Mouse (Mus musculus) stomach, postnatal 0 days (tissue): ENCODE results near the gene Sipa1l1. TPM values are rescaled to one million over a fixed set of nuclear protein-coding genes. Genes with fewer than 3 reads are reported as not detected.

Source experiments
- ATAC-seq: fragments of 200-750 bp; cut with Nextera tagmentation; 2 replicates; pipeline ENCODE4 v1.8.0; 2017; ENCODE audit not compliant: low FRiP score, low TSS enrichment
- DNase-seq: peaks from one replicate; pipeline ENCODE4 v3.0.0-alpha.2; 2016; ENCODE audit warnings: low spot score
- H3K27ac ChIP-seq: fragments of 300-500 bp; sonication (generic); replicated peaks from 2 replicates; pipeline ENCODE4 v1.5.1; 2014; ENCODE audit warnings: mild to moderate bottlenecking, control low read depth
- H3K27me3 ChIP-seq: fragments of 300-500 bp; sonication (generic); 2 replicates; pipeline ENCODE4 v1.6.1; 2014; ENCODE audit warnings: low read length; ENCODE audit not compliant: control insufficient read depth, insufficient read depth
- H3K36me3 ChIP-seq: fragments of 300-500 bp; sonication (generic); 2 replicates; pipeline ENCODE4 v1.6.1; 2014; ENCODE audit warnings: low read length, mixed read lengths; ENCODE audit not compliant: control insufficient read depth, insufficient read depth
- H3K4me1 ChIP-seq: fragments of 300-500 bp; sonication (generic); replicated peaks from 2 replicates; pipeline ENCODE4 v1.6.1; 2014; ENCODE audit warnings: antibody characterized with exemption; ENCODE audit not compliant: control insufficient read depth, insufficient read depth
- H3K4me2 ChIP-seq: fragments of 300-500 bp; sonication (generic); replicated peaks from 2 replicates; pipeline ENCODE4 v1.6.1; 2014; ENCODE audit warnings: low read depth, mild to moderate bottlenecking, control low read depth, moderate library complexity
- H3K4me3 ChIP-seq: fragments of 300-500 bp; sonication (generic); 2 replicates; pipeline ENCODE4 v1.5.1; 2014; ENCODE audit warnings: low read depth, low read length, control low read depth
- H3K9ac ChIP-seq: fragments of 300-500 bp; sonication (generic); 2 replicates; pipeline ENCODE4 v1.6.1; 2014; ENCODE audit warnings: mild to moderate bottlenecking, low read length, control low read depth, mixed read lengths
- H3K9me3 ChIP-seq: fragments of 300-500 bp; sonication (generic); 2 replicates; pipeline ENCODE4 v1.6.1; 2016; ENCODE audit warnings: low read length; ENCODE audit not compliant: control insufficient read depth
- CTCF ChIP-seq: IDR thresholded peaks from 2 replicates; pipeline ENCODE4 v1.5.1; 2016; ENCODE audit warnings: antibody characterized with exemption, low read depth, mild to moderate bottlenecking, moderate library complexity
- EP300 ChIP-seq: optimal IDR thresholded peaks from 2 replicates; pipeline ENCODE3; 2016; ENCODE audit warnings: antibody characterized with exemption
- WGBS: fragments of 180-500 bp; shearing (Covaris S2); extraction: QIAGEN DNeasy Blood & Tissue Kit; methylation state at CpG from one replicate; pipeline ENCODE4 v1.1.7; 2014; 5-methylcytosine and 5-hydroxymethylcytosine counted together
- polyA plus RNA-seq: library from polyadenylated mRNA; unstranded; fragments of >200 nt; fragmentation: Nextera tagmentation; extraction: Ambion mirVana; gene quantifications from 2 replicates; pipeline ENCODE4 v1.2.1, GENCODE M21; 2015

Gene Sipa1l1
- polyA plus RNA-seq, 1 experiment from 2014 or later = 9.2 TPM

DNA sequence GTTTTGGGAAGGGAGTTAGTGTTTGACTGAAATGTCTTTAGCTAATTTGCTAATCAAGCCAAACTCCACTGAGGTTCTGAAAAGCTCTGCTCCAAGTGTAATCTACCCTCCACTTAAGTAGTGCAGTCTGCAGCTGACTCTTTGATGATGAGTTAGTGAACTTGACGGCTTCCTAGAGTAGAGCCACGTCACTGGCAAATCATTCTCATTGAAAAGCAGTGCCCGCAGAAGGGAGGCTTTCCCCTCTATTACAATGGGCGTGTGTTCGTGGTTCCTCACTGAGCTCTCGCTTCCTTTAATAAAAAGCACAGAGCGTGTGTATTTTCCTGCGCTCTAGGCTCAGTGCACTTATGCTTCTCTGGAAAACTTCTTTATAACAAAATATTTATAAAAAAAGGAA lies 157.3 kb downstream of the Sipa1l1 start:
- Histone ChIP-seq H3K36me3 (no peaks in the 10 kb centered on the region), H3K4me2 (no peak overlapping the region), H3K4me3 (no peak overlapping the region), H3K27me3 (no peaks in the 10 kb centered on the region), H3K9me3 (no peaks in the 10 kb centered on the region), H3K9ac (no peak overlapping the region), H3K27ac (no peak overlapping the region), H3K4me1 (no peaks in the 10 kb centered on the region)
- DNase-seq (no peak), ATAC-seq (no peak)
- TF ChIP-seq CTCF = no peak
- TF ChIP-seq EP300 = no peak
- WGBS = 51% methylated on average over 8 of the region's 8 CpGs

DNA sequence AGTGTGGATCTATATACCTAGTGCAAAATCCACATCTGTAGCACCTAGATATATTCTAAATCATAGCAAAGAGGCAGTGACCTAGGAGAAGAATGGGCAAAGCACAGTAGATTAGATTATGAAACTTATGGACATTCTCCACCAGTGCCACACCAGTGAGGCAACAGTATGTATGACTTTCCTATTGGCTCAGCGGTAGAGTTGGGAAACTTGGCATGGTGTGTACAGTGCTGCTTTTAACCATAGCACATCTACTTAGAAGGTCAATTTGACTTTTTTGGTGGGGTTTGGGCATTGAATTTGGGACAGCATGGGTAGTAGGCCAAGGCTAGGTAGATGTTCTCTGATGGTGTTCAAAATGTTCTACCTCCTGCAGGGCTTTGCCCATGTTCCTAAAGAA lies 159.0 kb downstream of the Sipa1l1 start:
- Histone ChIP-seq H3K9me3 (no peaks in the 10 kb centered on the region), H3K36me3 (no peaks in the 10 kb centered on the region), H3K4me2 (no peak overlapping the region), H3K4me1 (no peaks in the 10 kb centered on the region), H3K27ac (no peak overlapping the region), H3K4me3 (no peak overlapping the region), H3K27me3 (no peaks in the 10 kb centered on the region), H3K9ac (no peak overlapping the region)
- TF ChIP-seq EP300 (no peak), CTCF (no peak)
- DNase-seq = no peak
- no peak for ATAC-seq
- 100% methylated on average over 1 of the region's 1 CpGs for WGBS

DNA sequence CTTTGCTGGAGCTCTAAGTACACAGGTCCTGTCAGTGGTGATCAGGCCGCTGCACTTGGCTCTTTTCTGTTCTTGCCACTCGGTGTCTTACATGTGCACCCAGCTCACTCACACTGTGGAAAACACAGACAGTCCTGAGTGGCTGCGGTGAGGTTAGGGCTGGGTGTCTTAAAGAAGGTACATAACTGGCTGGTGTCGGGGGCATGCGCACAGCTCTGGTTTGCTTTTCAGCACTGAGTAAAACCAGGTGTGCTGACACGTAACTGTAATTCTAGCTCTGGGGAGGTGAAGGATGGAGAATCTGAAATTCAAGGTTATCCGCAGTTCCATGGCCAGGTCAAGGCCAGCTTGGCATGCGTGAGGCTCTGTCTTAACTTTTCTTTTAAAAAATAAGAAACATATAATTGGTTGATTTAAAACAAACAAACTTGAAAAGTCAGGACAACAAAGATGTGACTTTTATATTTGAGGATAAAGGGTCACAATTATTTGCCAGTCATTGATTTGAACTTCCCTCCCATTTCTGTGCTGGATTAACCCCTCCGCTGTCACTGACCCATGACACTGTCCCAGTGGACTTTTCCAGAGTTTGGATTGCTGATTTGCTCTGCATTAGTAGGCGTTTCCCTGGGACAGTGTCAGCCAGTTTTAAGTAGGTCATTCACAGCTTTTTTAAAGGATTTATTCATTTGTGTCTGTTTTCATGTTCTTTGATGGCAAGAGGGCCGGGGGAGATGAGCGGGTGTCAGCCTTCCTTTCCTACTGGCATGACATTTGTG lies 163.9 kb downstream of the Sipa1l1 start:
- TF ChIP-seq EP300 (no peak), CTCF (no peak)
- H3K4me3 ChIP-seq = no peak overlapping the region
- no peaks in the 10 kb centered on the region for H3K27me3 ChIP-seq
- no peak overlapping the region for H3K9ac ChIP-seq
- DNase-seq = no peak
- H3K4me1 ChIP-seq = 0 out of 2 replicates have a peak, but pooled peaks cover 3% of the 10 kb centered on the region
- no peaks in the 10 kb centered on the region for H3K9me3 ChIP-seq
- H3K4me2 ChIP-seq = no peak overlapping the region
- WGBS = 84% methylated on average over 12 of the region's 12 CpGs
- H3K27ac ChIP-seq = no peak overlapping the region; the same call in 1 of the 2 replicates
- no peaks in the 10 kb centered on the region for H3K36me3 ChIP-seq
- no peak for ATAC-seq

DNA sequence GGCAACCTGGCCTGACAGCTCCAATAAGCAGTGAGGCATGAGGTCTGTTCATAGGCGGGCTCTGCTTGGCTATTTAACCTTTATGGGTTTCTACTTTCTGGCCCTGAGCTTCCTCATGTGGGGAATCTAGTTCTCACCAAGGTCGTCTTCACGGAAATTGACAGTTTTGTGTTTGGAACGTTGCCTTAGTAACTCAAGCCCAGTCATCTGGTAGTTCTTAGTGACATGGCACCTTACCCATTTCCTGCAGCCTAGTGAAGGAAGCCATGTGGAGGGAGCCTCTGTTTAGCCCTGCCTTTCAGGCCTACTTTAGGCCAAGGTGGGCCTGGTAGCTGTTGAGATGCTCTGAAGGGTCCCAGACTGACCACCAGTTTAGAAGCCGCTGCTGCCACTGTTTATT lies 164.9 kb downstream of the Sipa1l1 start:
- Histone ChIP-seq H3K9me3 (no peaks in the 10 kb centered on the region), H3K4me2 (no peak overlapping the region), H3K36me3 (no peaks in the 10 kb centered on the region), H3K27me3 (no peaks in the 10 kb centered on the region), H3K4me3 (no peak overlapping the region), H3K27ac (no peak overlapping the region), H3K4me1 (0 out of 2 replicates have a peak, but pooled peaks cover 3% of the 10 kb centered on the region), H3K9ac (no peak overlapping the region)
- DNase-seq = no peak
- WGBS = 71% methylated on average over 5 of the region's 5 CpGs
- no peak for TF ChIP-seq CTCF
- no peak for TF ChIP-seq EP300
- no peak for ATAC-seq

DNA sequence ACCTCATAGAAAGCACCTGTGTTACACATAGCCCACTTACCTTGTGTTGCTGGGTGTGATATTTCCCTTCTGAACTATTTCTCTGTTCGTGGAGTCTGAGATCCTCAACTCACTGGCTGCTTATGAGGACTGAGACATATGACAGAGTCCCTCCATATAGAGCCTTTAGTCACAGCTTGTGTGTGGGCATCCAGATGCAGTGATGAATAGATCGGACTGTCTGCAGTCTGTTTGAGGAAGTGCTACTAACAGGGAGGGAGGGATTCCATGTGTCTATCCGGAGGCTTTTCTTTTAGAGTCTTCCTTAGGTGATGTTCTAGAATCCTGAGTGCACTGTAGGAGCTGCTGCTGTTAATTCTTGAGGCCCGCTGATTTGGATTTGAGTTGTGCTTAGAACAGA lies 165.4 kb downstream of the Sipa1l1 start:
- Histone ChIP-seq H3K9ac (no peak overlapping the region), H3K4me1 (0 out of 2 replicates have a peak, but pooled peaks cover 3% of the 10 kb centered on the region), H3K27ac (no peak overlapping the region), H3K36me3 (no peaks in the 10 kb centered on the region), H3K27me3 (no peaks in the 10 kb centered on the region), H3K4me2 (no peak overlapping the region), H3K4me3 (no peak overlapping the region), H3K9me3 (no peaks in the 10 kb centered on the region)
- no peak for ATAC-seq
- DNase-seq = no peak
- TF ChIP-seq CTCF = no peak
- TF ChIP-seq EP300 = no peak
- WGBS = 57% methylated on average over 4 of the region's 4 CpGs

DNA sequence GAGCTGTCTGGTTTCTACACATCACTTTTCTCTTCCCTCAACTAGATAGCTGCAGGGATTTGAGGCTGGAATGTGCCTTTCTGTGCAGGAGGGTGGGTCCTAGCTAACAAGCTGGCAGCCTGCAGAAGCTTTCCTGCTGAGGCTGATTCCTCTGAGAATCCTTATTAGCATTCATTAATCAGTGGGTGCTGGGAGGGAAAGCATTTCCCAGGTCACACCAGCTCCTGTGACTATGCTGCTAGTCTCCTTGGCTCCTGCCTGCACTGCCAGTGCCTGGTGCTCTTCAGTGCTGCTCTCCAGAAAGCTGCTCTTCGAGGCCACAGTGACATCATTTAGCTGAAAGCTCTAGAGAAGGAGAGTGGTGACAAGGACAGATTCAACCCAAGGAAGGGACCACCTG lies 166.0 kb downstream of the Sipa1l1 start:
- no peak overlapping the region for H3K4me3 ChIP-seq
- H3K27me3 ChIP-seq = no peaks in the 10 kb centered on the region
- no peak overlapping the region for H3K9ac ChIP-seq
- no peak overlapping the region for H3K4me2 ChIP-seq
- H3K4me1 ChIP-seq = 0 out of 2 replicates have a peak, but pooled peaks cover 5% of the 10 kb centered on the region
- no peaks in the 10 kb centered on the region for H3K36me3 ChIP-seq
- 0% methylated on average over 1 of the region's 1 CpGs for WGBS
- peak overlapping the region; percentile 58 for H3K27ac ChIP-seq
- TF ChIP-seq EP300 (no peak), CTCF (no peak)
- no peaks in the 10 kb centered on the region for H3K9me3 ChIP-seq
- DNase-seq (no peak), ATAC-seq (no peak)
